Mouse (Mus musculus) G1E (cell line): ENCODE results near the gene Pcgf6.

Experiments
- CTCF ChIP-seq: IDR thresholded peaks from 2 replicates; pipeline ENCODE4 v1.5.1; 2012; ENCODE audit warnings: low read depth, low read length, inconsistent platforms, mixed read lengths
- GATA1 ChIP-seq: IDR thresholded peaks from 2 replicates; pipeline ENCODE4 v1.6.1; 2012; ENCODE audit warnings: borderline replicate concordance, low read length, inconsistent platforms, mixed read lengths
- GATA2 ChIP-seq: IDR thresholded peaks from 2 replicates; pipeline ENCODE4 v1.6.1; 2012; ENCODE audit warnings: low read depth, low read length, inconsistent platforms, borderline replicate concordance
- POLR2AphosphoS5 ChIP-seq: IDR thresholded peaks from 2 replicates; pipeline ENCODE4 v1.6.1; 2012; ENCODE audit warnings: low read depth, low read length, inconsistent platforms; ENCODE audit not compliant: insufficient replicate concordance
- TAL1 ChIP-seq: conservative IDR thresholded peaks from 2 replicates; pipeline ENCODE4 v1.6.1; 2012; ENCODE audit warnings: low read depth, low read length, inconsistent platforms, mixed read lengths

- TF ChIP-seq CTCF: no peak
- TF ChIP-seq TAL1: no peak
- TF ChIP-seq GATA1: no peak
- no peak for TF ChIP-seq POLR2AphosphoS5
- no peak for TF ChIP-seq GATA2
Observed at GRCm38 (mm10) chr19:47031770-47032169, 18.9 kb downstream of the Pcgf6 start.
